Mouse (Mus musculus) cerebellum, adult 2 months (tissue): ENCODE data around the gene B4galt2. TPM values are rescaled to one million over a fixed set of nuclear protein-coding genes. Genes with fewer than 3 reads are reported as not detected.
A peak's percentile ranks its signal among the peaks of the same experiment; 100 is the strongest.

Experiments used
- DNase-seq, 2 experiments: peaks; one replicate each; pipeline ENCODE4 v3.0.0; 2021
- H3K27ac ChIP-seq: fragments of 200-500 bp; 2 replicates; pipeline ENCODE4 v1.5.1; 2012; ENCODE audit warnings: low read length, control low read depth, inconsistent platforms; ENCODE audit not compliant: insufficient read depth
- H3K27me3 ChIP-seq: fragments of 200-500 bp; 2 replicates; pipeline ENCODE4 v1.6.1; 2012; ENCODE audit warnings: inconsistent platforms, mild to moderate bottlenecking, low read length, moderate library complexity; ENCODE audit not compliant: control insufficient read depth, insufficient read depth
- H3K4me1 ChIP-seq: fragments of 200-500 bp; 2 replicates; pipeline ENCODE4 v1.6.1; 2011; ENCODE audit warnings: low read length; ENCODE audit not compliant: control insufficient read depth, insufficient read depth
- H3K4me3 ChIP-seq: fragments of 200-500 bp; replicated peaks from 2 replicates; pipeline ENCODE3; 2011; ENCODE audit warnings: mild to moderate bottlenecking, low read depth, low read length, control low read depth; ENCODE audit not compliant: insufficient read depth
- CTCF ChIP-seq: fragments of 200-500 bp; IDR thresholded peaks from 2 replicates; pipeline ENCODE4 v1.5.1; 2011; ENCODE audit warnings: low read depth, mild to moderate bottlenecking, control low read depth, low read length, moderate library complexity, borderline replicate concordance; ENCODE audit not compliant: insufficient read depth
- POLR2A ChIP-seq: fragments of 200-500 bp; IDR thresholded peaks from 2 replicates; pipeline ENCODE4 v1.6.1; 2011; ENCODE audit warnings: low read length, control low read depth, borderline replicate concordance; ENCODE audit not compliant: insufficient read depth
- WGBS: fragments of 180-500 bp; shearing (Covaris S2); methylation state at CpG from one replicate; pipeline ENCODE4 v1.1.7; 2018; 5-methylcytosine and 5-hydroxymethylcytosine counted together
- polyA plus RNA-seq: library from polyadenylated mRNA; depleted of rRNA; stranded (reverse); fragments of >200 nt; gene quantifications from 2 replicates; pipeline ENCODE4 v1.2.3, GENCODE M21; 2012

The B4galt2 gene
- polyA plus RNA-seq, 1 experiment = 42.0 TPM

DNA sequence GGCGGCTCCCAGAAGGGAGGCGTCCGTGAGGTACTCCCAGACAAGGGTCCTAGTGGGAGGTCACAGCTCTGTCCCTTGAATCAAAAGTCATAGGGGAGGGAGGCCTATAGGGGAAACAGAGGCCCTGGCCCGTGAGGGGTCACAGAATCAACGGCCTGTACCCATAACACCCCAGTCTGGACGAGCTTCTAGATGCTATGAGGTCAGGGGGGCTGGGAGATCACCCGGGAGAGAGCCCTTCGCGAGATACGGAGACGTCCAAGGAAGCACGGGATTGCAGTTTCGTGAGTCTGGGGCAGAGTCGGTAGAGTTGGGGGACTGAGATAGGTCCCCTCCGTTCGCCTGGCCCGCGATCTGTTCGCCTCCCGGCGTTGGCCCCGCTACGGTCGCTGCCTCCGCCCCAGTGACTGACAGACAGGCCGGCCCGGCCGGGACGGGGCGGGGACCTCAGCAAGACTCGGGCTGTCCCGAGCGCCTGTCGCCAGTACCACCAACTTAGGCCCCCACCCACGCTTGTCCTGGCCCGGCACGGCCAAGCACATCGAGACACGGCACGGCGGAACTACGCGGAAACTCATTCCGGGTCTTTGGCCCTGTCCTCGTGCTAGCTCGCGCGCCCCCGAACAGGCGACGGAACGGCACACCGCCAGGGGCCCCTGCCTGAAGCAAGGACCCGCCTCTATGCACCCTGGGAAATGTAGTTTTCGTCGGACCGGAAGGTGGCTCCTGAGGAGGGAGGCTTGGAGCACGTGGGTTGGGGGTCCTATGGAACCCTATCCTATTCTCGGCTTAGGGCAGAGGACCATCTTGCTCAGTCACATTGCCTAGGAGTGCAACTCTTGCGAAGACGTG, 31.5 kb upstream of the B4galt2 start, which contains the start of gene Ipo13:
TSS of gene Ipo13 (minus strand) at position 409 of the 852 bp plus-strand sequence.
- H3K27me3 ChIP-seq = no peaks in the 10 kb centered on the region
- peak within 1 kb of the TSS; percentile 92 for H3K27ac ChIP-seq
- peak; percentile 91 to 97 for DNase-seq
- under 1% methylated on average over 61 of the region's 61 CpGs for WGBS
- peak within 1 kb of the TSS; percentile 98 for H3K4me3 ChIP-seq
- peaks cover 16% of the 10 kb centered on the region for H3K4me1 ChIP-seq
- TF ChIP-seq CTCF (no peak), POLR2A (peak; percentile 78)

DNA sequence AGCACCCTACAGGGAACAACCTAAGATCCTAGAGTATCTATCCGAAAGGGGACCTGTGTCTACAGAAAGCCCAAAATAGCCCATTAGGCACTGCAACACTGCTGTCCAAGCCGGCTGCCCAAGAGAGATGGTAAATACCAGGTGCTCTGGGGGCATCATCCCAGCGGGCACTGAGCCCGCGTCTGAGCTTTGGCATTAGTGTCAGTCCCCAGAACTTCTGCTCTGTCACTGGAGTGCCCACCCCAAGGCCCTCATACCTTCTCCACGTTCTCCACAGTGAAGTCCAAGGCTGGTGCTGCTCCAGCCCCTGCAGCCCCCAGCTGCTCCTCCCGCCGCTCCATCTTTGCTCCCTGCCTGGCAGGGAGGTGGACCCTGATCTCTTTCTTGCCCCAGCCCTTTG, 30.7 kb upstream of the B4galt2 start:
- no peak for TF ChIP-seq CTCF
- TF ChIP-seq POLR2A = 0 out of 2 replicates have a peak, but pooled peaks have one; percentile 2
- WGBS = 0% methylated on average over 8 of the region's 8 CpGs
- Histone ChIP-seq H3K27me3 (no peaks in the 10 kb centered on the region), H3K4me3 (peak overlapping the region; percentile 98), H3K27ac (peak overlapping the region; percentile 92), H3K4me1 (peaks cover 21% of the 10 kb centered on the region)
- DNase-seq = peak; percentile 62 to 66

- peak overlapping the region; percentile 98 for H3K4me3 ChIP-seq
- 7% methylated on average over 3 of the region's 3 CpGs for WGBS
- DNase-seq = peak; percentile 82 to 85
- no peak for TF ChIP-seq CTCF
- TF ChIP-seq POLR2A = no peak
- H3K27me3 ChIP-seq = no peaks in the 10 kb centered on the region
- peak overlapping the region; percentile 92 for H3K27ac ChIP-seq
- H3K4me1 ChIP-seq = peaks cover 23% of the 10 kb centered on the region
Observed at GRCm38 (mm10) chr4:117913421-117913820, 30.1 kb upstream of the B4galt2 start.

GRCm38 (mm10) chr4:117912685-117913273, 29.5 kb upstream of the B4galt2 start:
- Histone ChIP-seq H3K4me3 (peak overlapping the region; percentile 98), H3K4me1 (peaks cover 29% of the 10 kb centered on the region), H3K27ac (peak overlapping the region; percentile 92), H3K27me3 (no peaks in the 10 kb centered on the region)
- DNase-seq = peak in 1 of 2 experiments; percentile 50
- TF ChIP-seq CTCF = no peak
- whole genome bisulfite sequencing = 3% methylated on average over 7 of the region's 7 CpGs

GRCm38 (mm10) chr4:117912131-117912561, 28.9 kb upstream of the B4galt2 start:
- H3K4me1 ChIP-seq = peaks cover 29% of the 10 kb centered on the region
- WGBS = 10% methylated on average over 13 of the region's 13 CpGs
- TF ChIP-seq CTCF = no peak
- DNase-seq = peak; percentile 82 to 83
- H3K27ac ChIP-seq = peak overlapping the region; percentile 92
- H3K27me3 ChIP-seq = no peaks in the 10 kb centered on the region
- peak overlapping the region; percentile 98 for H3K4me3 ChIP-seq

GRCm38 (mm10) chr4:117908834-117909453, 25.7 kb upstream of the B4galt2 start:
- H3K27ac ChIP-seq = peak overlapping the region; percentile 10; the same call in 1 of the 2 replicates
- peaks cover 53% of the 10 kb centered on the region for H3K4me1 ChIP-seq
- H3K27me3 ChIP-seq = no peaks in the 10 kb centered on the region
- 24% methylated on average over 8 of the region's 8 CpGs for WGBS
- no peak for TF ChIP-seq CTCF
- TF ChIP-seq POLR2A = no peak
- peak overlapping the region; percentile 9 for H3K4me3 ChIP-seq
- no peak for DNase-seq

- H3K4me1 ChIP-seq = peaks cover 41% of the 10 kb centered on the region
- TF ChIP-seq CTCF (no peak), POLR2A (no peak)
- DNase-seq = peak; percentile 30 to 62
- 0 out of 2 replicates have a peak overlapping the region, but pooled peaks have one; percentile 33 for H3K27ac ChIP-seq
- no peaks in the 10 kb centered on the region for H3K27me3 ChIP-seq
- no peak overlapping the region for H3K4me3 ChIP-seq
- WGBS = 54% methylated on average over 3 of the region's 3 CpGs
Observed at GRCm38 (mm10) chr4:117906196-117906595, 22.9 kb upstream of the B4galt2 start.

GRCm38 (mm10) chr4:117904761-117905160, 21.5 kb upstream of the B4galt2 start:
- no peak overlapping the region for H3K4me3 ChIP-seq
- 0 out of 2 replicates have a peak overlapping the region, but pooled peaks have one; percentile 1 for H3K27ac ChIP-seq
- peaks cover 36% of the 10 kb centered on the region for H3K4me1 ChIP-seq
- no peaks in the 10 kb centered on the region for H3K27me3 ChIP-seq
- TF ChIP-seq CTCF (no peak), POLR2A (no peak)
- DNase-seq = peak in 1 of 2 experiments; percentile 57
- WGBS = 13% methylated on average over 8 of the region's 8 CpGs
